Mouse (Mus musculus) liver, embryonic 14.5 days (tissue): ENCODE measurements around the gene Pigk. TPM values are rescaled to one million over a fixed set of nuclear protein-coding genes. Genes with fewer than 3 reads are reported as not detected.

Source experiments
- ATAC-seq: fragments of 200-750 bp; cut with Nextera tagmentation; 2 replicates; pipeline ENCODE4 v1.8.0; 2017; ENCODE audit warnings: moderate number of reproducible peaks, mild to moderate bottlenecking, moderate library complexity; ENCODE audit not compliant: insufficient read depth
- DNase-seq, 3 experiments: peaks; one replicate each; pipeline ENCODE4 v3.0.0-alpha.2; 2012 to 2013; ENCODE audit warnings: low read depth in 3 of 3, low spot score in 3 of 3
- H3K27ac ChIP-seq: fragments of 300-500 bp; sonication (generic); 2 replicates; pipeline ENCODE4 v1.5.1; 2014; ENCODE audit warnings: moderate library complexity, mild to moderate bottlenecking, control low read depth, inconsistent platforms
- H3K27me3 ChIP-seq: fragments of 300-500 bp; sonication (generic); 2 replicates; pipeline ENCODE4 v1.6.1; 2014; ENCODE audit warnings: mild to moderate bottlenecking, low read length, moderate library complexity; ENCODE audit not compliant: control insufficient read depth, insufficient read depth
- H3K36me3 ChIP-seq: fragments of 300-500 bp; sonication (generic); replicated peaks from 2 replicates; pipeline ENCODE4 v1.6.1; 2014; ENCODE audit warnings: low read depth; ENCODE audit not compliant: control insufficient read depth, insufficient read depth
- H3K4me1 ChIP-seq, 2 experiments: fragments of 200-500 bp in 1 of 2; fragments of 300-500 bp in 1 of 2; sonication (generic) in 1 of 2; replicated peaks; 2 replicates each; pipeline ENCODE4 v1.6.1; 2012 to 2014; ENCODE audit warnings: antibody characterized with exemption in 1 of 2, inconsistent platforms in 1 of 2, low read length in 1 of 2; ENCODE audit not compliant: control insufficient read depth in 2 of 2, insufficient read depth in 2 of 2
- H3K4me2 ChIP-seq: fragments of 300-500 bp; sonication (generic); 2 replicates; pipeline ENCODE4 v1.6.1; 2014; ENCODE audit warnings: low read depth, mild to moderate bottlenecking, control low read depth, moderate library complexity
- H3K4me3 ChIP-seq, 2 experiments: fragments of 200-500 bp in 1 of 2; fragments of 300-500 bp in 1 of 2; sonication (generic) in 1 of 2; 2 replicates each; pipeline ENCODE4 v1.5.1; 2012 to 2014; ENCODE audit warnings: low read depth in 2 of 2, low read length in 2 of 2, mild to moderate bottlenecking in 2 of 2, control low read depth in 1 of 2, inconsistent platforms in 1 of 2, moderate library complexity in 1 of 2; ENCODE audit not compliant: insufficient read depth in 1 of 2
- H3K9ac ChIP-seq: fragments of 300-500 bp; sonication (generic); replicated peaks from 2 replicates; pipeline ENCODE4 v1.6.1; 2014; ENCODE audit warnings: mild to moderate bottlenecking, control low read depth, moderate library complexity
- H3K9me3 ChIP-seq: fragments of 300-500 bp; sonication (generic); 2 replicates; pipeline ENCODE4 v1.6.1; 2016; ENCODE audit warnings: low read length, mixed read lengths; ENCODE audit not compliant: control insufficient read depth
- CTCF ChIP-seq: IDR thresholded peaks from 2 replicates; pipeline ENCODE4 v1.5.1; 2016; ENCODE audit warnings: antibody characterized with exemption, low read depth, control low read depth
- EP300 ChIP-seq: IDR thresholded peaks from 2 replicates; pipeline ENCODE4 v1.6.1; 2016; ENCODE audit warnings: antibody characterized with exemption, low read depth
- WGBS: fragments of 180-500 bp; shearing (Covaris S2); extraction: QIAGEN DNeasy Blood & Tissue Kit; methylation state at CpG from one replicate; pipeline ENCODE4 v1.1.7; 2014; ENCODE audit not compliant: insufficient replicate concordance; 5-methylcytosine and 5-hydroxymethylcytosine counted together
- polyA plus RNA-seq, 2 experiments: library from polyadenylated mRNA; depleted of rRNA in 1 of 2; stranded (reverse) in 1 of 2; unstranded in 1 of 2; fragments of >200 nt; fragmentation: Nextera tagmentation in 1 of 2; extraction: Ambion mirVana in 1 of 2; gene quantifications; 2 replicates each; pipeline versions ENCODE4 v1.2.1 to v1.2.3; 2012 to 2014

Pigk gene
- polyA plus RNA-seq, 2 experiments, result 7.9 to 23.3 TPM

DNA sequence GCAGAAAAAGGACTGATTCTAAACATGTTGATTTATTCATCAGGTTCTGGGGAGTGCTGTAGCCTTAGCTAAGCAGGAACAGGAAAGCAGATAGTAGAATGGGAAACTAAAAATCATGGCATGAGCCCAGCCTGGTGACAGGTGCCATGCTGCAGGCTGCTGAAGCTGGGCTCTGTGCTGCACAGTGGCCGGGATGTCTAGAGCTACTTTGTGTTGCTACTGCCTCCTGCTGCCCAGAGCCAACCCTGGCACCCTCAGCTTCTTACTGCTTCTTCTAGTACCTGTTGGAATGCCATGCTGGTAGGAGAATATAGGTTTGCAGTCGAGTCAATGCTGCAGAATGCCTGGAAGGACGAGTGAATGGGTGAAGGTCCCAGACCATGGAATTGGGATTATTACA lies 8.9 kb downstream of the Pigk start:
- Histone ChIP-seq H3K4me2 (no peak overlapping the region), H3K27ac (no peak overlapping the region), H3K36me3 (no peaks in the 10 kb centered on the region), H3K27me3 (no peaks in the 10 kb centered on the region), H3K4me3 (no peak overlapping the region), H3K9ac (no peak overlapping the region), H3K9me3 (no peaks in the 10 kb centered on the region), H3K4me1 (no peaks in the 10 kb centered on the region)
- 57% methylated on average over 3 of the region's 3 CpGs for WGBS
- DNase-seq (no peak), ATAC-seq (no peak)
- no peak for TF ChIP-seq EP300
- peak; percentile 47 for TF ChIP-seq CTCF

DNA sequence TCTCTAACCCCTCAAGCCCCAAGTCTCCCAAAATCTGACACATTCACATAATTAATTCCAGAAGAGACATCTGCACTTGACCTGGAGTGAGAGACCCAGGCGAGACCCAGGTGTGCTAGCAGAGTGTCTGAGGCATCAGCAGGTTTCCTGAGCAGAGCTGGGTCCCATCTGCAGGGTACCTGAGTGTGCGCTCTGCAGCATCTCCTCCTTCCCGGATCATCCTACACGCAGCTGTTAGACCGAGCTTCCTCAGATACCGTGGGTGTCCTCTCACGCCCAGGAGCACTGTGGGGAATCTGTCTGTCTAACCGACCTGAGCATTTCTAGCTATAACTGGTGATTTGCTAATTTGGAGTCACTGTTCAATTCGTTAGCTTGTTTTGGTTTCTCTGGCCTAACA lies 10.5 kb downstream of the Pigk start:
- Histone ChIP-seq H3K4me2 (no peak overlapping the region), H3K4me1 (no peaks in the 10 kb centered on the region), H3K36me3 (no peaks in the 10 kb centered on the region), H3K9ac (no peak overlapping the region), H3K4me3 (no peak overlapping the region), H3K27me3 (no peaks in the 10 kb centered on the region), H3K9me3 (no peaks in the 10 kb centered on the region), H3K27ac (no peak overlapping the region)
- no peak for ATAC-seq
- TF ChIP-seq CTCF (no peak), EP300 (no peak)
- 80% methylated on average over 9 of the region's 9 CpGs for WGBS
- DNase-seq, result no peak

DNA sequence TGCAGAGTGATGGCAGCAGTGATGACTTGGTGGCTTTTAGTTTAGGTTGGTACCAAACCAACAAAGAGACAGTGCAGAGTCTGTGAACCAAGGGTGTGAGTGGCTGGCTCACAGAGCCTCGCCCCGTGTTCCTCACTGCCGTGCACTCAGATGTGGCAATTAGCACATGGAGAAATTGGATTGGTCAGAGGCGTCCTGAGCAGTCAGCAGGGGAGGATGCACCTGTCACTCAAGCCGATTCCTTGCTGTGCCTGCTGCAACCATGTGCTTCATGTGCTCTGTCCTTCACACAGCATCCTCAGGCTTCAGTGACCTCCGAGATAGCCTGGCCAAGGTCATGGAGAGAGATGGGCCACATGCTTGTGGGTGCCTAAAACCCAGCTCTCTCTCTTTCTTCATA lies 14.3 kb downstream of the Pigk start:
- H3K9me3 ChIP-seq, result no peaks in the 10 kb centered on the region
- H3K4me2 ChIP-seq, result no peak overlapping the region
- H3K27me3 ChIP-seq, result no peaks in the 10 kb centered on the region
- H3K27ac ChIP-seq, result no peak overlapping the region
- 75% methylated on average over 6 of the region's 6 CpGs for WGBS
- ATAC-seq, result no peak
- no peaks in the 10 kb centered on the region for H3K36me3 ChIP-seq
- H3K4me1 ChIP-seq, result no peaks in the 10 kb centered on the region
- TF ChIP-seq CTCF, result no peak
- TF ChIP-seq EP300, result no peak
- H3K9ac ChIP-seq, result no peak overlapping the region
- no peak for DNase-seq
- H3K4me3 ChIP-seq, result no peak overlapping the region

GRCm38 (mm10) chr3:152733011-152733410 lies 19.1 kb downstream of the Pigk start:
- ATAC-seq (no peak), DNase-seq (no peak)
- TF ChIP-seq CTCF (no peak), EP300 (no peak)
- peaks cover 3 to 4% of the 10 kb centered on the region in 2 experiments; a peak in 3 of 4 replicates for H3K4me1 ChIP-seq
- H3K9ac ChIP-seq, result no peak overlapping the region
- H3K9me3 ChIP-seq, result no peaks in the 10 kb centered on the region
- WGBS, result 88% methylated on average over 4 of the region's 4 CpGs
- no peak overlapping the region for H3K4me2 ChIP-seq
- H3K36me3 ChIP-seq, result no peaks in the 10 kb centered on the region
- no peak overlapping the region for H3K27ac ChIP-seq
- H3K27me3 ChIP-seq, result no peaks in the 10 kb centered on the region
- H3K4me3 ChIP-seq, result no peak overlapping the region

- ATAC-seq, result no peak
- Histone ChIP-seq H3K4me2 (no peak overlapping the region), H3K36me3 (no peaks in the 10 kb centered on the region), H3K4me3 (no peak overlapping the region), H3K9ac (no peak overlapping the region), H3K27ac (no peak overlapping the region), H3K4me1 (peaks cover 3 to 4% of the 10 kb centered on the region in 2 experiments; a peak in 3 of 4 replicates), H3K9me3 (no peaks in the 10 kb centered on the region), H3K27me3 (no peaks in the 10 kb centered on the region)
- no peak for DNase-seq
- TF ChIP-seq CTCF, result no peak
- TF ChIP-seq EP300, result no peak
Measured at GRCm38 (mm10) chr3:152733513-152733912, 19.6 kb downstream of the Pigk start.
